Mouse (Mus musculus) kidney, embryonic 14.5 days (tissue): Measurements from ENCODE around the gene Kcnt2. TPM values are rescaled to one million over a fixed set of nuclear protein-coding genes. Genes with fewer than 3 reads are reported as not detected.

Experiments used
- ATAC-seq: fragments of 200-750 bp; cut with Nextera tagmentation; 2 replicates; pipeline ENCODE4 v1.8.0; 2017; ENCODE audit warnings: moderate number of reproducible peaks, mild to moderate bottlenecking, moderate TSS enrichment, moderate library complexity; ENCODE audit not compliant: low FRiP score, low TSS enrichment
- H3K27ac ChIP-seq: fragments of 300-500 bp; sonication (generic); 2 replicates; pipeline ENCODE4 v1.5.1; 2014; ENCODE audit warnings: low read depth, mild to moderate bottlenecking, low read length, moderate library complexity, mixed read lengths
- H3K27me3 ChIP-seq: fragments of 300-500 bp; sonication (generic); 2 replicates; pipeline ENCODE4 v1.6.1; 2014; ENCODE audit warnings: mild to moderate bottlenecking, low read length; ENCODE audit not compliant: control insufficient read depth, insufficient read depth
- H3K36me3 ChIP-seq: fragments of 300-500 bp; sonication (generic); 2 replicates; pipeline ENCODE4 v1.6.1; 2014; ENCODE audit warnings: low read length, mixed read lengths; ENCODE audit not compliant: control insufficient read depth, insufficient read depth
- H3K4me1 ChIP-seq: fragments of 300-500 bp; sonication (generic); 2 replicates; pipeline ENCODE4 v1.6.1; 2014; ENCODE audit warnings: low read length, mixed read lengths; ENCODE audit not compliant: control insufficient read depth, insufficient read depth
- H3K4me2 ChIP-seq: fragments of 300-500 bp; sonication (generic); replicated peaks from 2 replicates; pipeline ENCODE4 v1.6.1; 2014; ENCODE audit warnings: low read depth, mild to moderate bottlenecking, low read length
- H3K4me3 ChIP-seq: fragments of 300-500 bp; sonication (generic); 2 replicates; pipeline ENCODE4 v1.5.1; 2014; ENCODE audit warnings: mild to moderate bottlenecking, low read length
- H3K9ac ChIP-seq: fragments of 300-500 bp; sonication (generic); 2 replicates; pipeline ENCODE4 v1.6.1; 2014; ENCODE audit warnings: low read depth, mild to moderate bottlenecking, low read length, moderate library complexity
- H3K9me3 ChIP-seq: fragments of 300-500 bp; sonication (generic); 2 replicates; pipeline ENCODE4 v1.6.1; 2016; ENCODE audit warnings: low read length; ENCODE audit not compliant: control insufficient read depth
- WGBS: fragments of 180-500 bp; shearing (Covaris S2); extraction: QIAGEN DNeasy Blood & Tissue Kit; methylation state at CpG from one replicate; pipeline ENCODE4 v1.1.7; 2014; 5-methylcytosine and 5-hydroxymethylcytosine counted together
- polyA plus RNA-seq: library from polyadenylated mRNA; unstranded; fragments of >200 nt; fragmentation: Nextera tagmentation; extraction: Ambion mirVana; gene quantifications from 2 replicates; pipeline ENCODE4 v1.2.1, GENCODE M21; 2014

The Kcnt2 gene
- polyA plus RNA-seq, 1 experiment from 2014 or later: 4.8 TPM

DNA sequence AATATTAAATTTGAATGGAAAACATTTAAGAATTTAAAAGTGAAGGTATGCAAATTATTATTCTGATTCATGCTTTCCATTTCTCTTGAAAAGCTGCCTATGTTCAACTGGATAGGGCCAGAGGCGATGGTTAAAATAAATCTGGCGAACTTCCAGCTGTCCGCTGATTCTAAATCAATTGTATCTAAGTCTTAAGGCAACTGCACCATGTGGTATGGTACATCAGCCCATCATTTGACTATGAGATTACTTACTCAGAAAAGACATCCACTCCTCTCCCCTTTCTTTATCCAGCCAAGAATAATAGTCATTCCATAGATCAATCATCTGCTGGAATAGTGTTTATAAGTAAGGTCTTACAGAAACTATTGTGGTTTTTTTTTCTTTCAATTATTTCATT is 205.5 kb downstream of the Kcnt2 start:
- H3K4me3 ChIP-seq: no peak overlapping the region

DNA sequence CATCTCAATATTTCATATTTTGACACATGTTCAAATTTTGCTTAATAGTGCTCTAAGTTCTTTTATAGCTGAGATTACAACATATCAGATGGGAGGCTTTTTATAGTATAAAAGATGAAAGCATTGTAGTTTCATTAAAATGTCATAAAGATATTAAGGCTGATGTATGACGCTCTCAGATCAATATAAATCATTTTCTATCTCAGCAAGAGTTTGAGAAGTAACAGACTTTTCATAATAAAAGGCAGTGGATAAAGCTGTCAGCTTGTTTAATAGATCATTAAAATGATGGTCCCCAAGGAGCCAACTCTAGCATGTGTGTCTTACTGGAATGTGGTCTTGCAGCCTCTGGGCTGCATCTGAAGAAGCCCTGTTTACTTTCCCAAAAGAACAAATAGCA is 206.0 kb downstream of the Kcnt2 start:
- no peaks in the 10 kb centered on the region for H3K36me3 ChIP-seq
- ATAC-seq: peak; percentile 88
- no peak overlapping the region for H3K4me3 ChIP-seq
- H3K4me1 ChIP-seq: no peaks in the 10 kb centered on the region
- no peaks in the 10 kb centered on the region for H3K9me3 ChIP-seq
- H3K9ac ChIP-seq: no peak overlapping the region
- 51% methylated on average over 1 of the region's 1 CpGs for whole genome bisulfite sequencing
- no peak overlapping the region for H3K4me2 ChIP-seq
- H3K27ac ChIP-seq: no peak overlapping the region
- H3K27me3 ChIP-seq: no peaks in the 10 kb centered on the region

More for the DNA sequence above, 205.5 kb downstream of the Kcnt2 start:
- no peak overlapping the region for H3K9ac ChIP-seq
- H3K4me2 ChIP-seq: no peak overlapping the region
- H3K27ac ChIP-seq: no peak overlapping the region
- no peaks in the 10 kb centered on the region for H3K27me3 ChIP-seq
- peak; percentile 71 for ATAC-seq
- no peaks in the 10 kb centered on the region for H3K9me3 ChIP-seq
- no peaks in the 10 kb centered on the region for H3K36me3 ChIP-seq
- 55% methylated on average over 3 of the region's 3 CpGs for WGBS
- H3K4me1 ChIP-seq: no peaks in the 10 kb centered on the region

DNA sequence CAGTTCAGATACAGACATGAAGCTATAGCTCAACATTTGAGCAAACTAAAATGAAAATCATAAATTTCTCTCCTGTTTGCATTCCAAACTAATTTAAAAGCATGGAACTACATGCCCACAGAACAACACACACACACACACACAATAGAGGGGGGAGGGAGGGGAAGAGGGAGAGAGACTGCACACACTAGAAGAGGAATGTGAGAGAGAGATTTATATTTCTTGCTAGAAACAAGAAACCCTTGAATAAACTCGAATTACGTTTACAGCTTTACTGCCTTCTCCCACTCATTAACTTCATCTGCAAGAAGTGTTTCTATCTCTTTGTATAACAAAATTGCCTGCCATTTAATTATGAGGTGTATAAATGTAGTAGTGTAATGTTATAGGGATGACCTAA is 209.9 kb downstream of the Kcnt2 start:
- peak; percentile 70; the same call in 1 of the 2 replicates for ATAC-seq
- H3K27ac ChIP-seq: no peak overlapping the region
- H3K4me1 ChIP-seq: no peaks in the 10 kb centered on the region
- no peak overlapping the region for H3K9ac ChIP-seq
- H3K4me2 ChIP-seq: no peak overlapping the region
- no peaks in the 10 kb centered on the region for H3K36me3 ChIP-seq
- no peaks in the 10 kb centered on the region for H3K27me3 ChIP-seq
- whole genome bisulfite sequencing: 28% methylated on average over 2 of the region's 2 CpGs
- no peak overlapping the region for H3K4me3 ChIP-seq
- H3K9me3 ChIP-seq: no peaks in the 10 kb centered on the region

DNA sequence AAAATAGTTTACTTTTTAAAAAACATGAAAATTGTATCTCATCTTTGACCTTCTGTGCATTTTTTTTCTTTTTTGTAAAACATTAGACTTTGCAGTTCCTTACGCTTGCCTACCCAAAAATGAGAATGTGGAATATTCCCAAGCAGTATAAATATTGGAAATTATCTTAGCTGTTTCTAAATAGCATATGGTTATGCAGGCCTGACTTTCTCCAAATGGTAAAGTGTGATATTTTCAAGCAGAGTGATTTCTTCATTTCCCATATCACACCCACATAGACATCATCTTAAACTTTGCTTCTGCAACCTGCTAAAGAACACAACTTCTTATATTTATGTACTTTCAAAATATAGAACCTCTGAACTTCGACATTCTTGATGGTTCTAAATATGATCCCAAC is 210.9 kb downstream of the Kcnt2 start:
- Histone ChIP-seq H3K27ac (no peak overlapping the region), H3K4me3 (no peak overlapping the region), H3K4me1 (no peaks in the 10 kb centered on the region), H3K9me3 (no peaks in the 10 kb centered on the region), H3K27me3 (no peaks in the 10 kb centered on the region), H3K4me2 (no peak overlapping the region), H3K36me3 (no peaks in the 10 kb centered on the region), H3K9ac (no peak overlapping the region)
- WGBS: 89% methylated on average over 2 of the region's 2 CpGs
- ATAC-seq: no peak

DNA sequence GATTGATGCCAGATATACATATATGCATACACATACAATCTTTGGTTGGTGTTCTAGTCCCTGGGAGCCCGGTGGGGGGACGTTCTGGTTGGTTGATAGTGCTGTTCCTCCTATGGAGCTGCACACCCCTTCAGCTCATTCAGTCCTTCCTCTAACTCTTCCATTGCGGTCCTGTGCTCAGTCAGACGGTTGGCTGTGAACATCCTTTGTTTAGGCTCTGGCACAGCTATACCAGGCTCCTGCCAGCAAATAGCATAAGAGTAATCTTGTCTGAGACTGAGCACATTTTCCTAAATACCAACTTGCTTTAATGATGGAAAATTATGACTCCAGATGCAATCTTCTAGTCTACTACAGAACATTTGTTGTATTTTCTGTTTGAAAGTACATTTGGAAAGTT is 222.4 kb downstream of the Kcnt2 start:
- Histone ChIP-seq H3K36me3 (no peaks in the 10 kb centered on the region), H3K27ac (no peak overlapping the region), H3K4me3 (no peak overlapping the region), H3K4me2 (no peak overlapping the region), H3K27me3 (no peaks in the 10 kb centered on the region), H3K9ac (no peak overlapping the region), H3K9me3 (no peaks in the 10 kb centered on the region), H3K4me1 (no peaks in the 10 kb centered on the region)
- 86% methylated on average over 4 of the region's 4 CpGs for WGBS
- ATAC-seq: no peak

DNA sequence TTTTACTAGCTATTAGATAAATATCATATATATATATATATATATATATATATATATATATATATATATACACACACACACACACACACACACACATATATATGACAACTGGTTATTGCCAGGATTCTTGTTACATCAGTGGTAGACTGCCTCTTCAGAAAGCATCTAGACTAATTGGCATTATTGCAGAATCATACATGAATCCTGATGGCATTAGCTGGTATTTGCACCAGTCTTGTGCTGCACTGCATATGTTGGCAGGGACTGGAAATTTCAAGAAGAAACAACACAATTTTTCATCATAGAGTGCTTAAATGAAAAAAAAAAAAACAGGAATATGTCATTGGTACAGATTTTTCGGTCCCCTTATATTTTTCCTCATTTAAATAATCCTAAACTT is 223.6 kb downstream of the Kcnt2 start:
- H3K4me2 ChIP-seq: no peak overlapping the region
- no peak for ATAC-seq
- H3K27ac ChIP-seq: no peak overlapping the region
- 85% methylated on average over 1 of the region's 1 CpGs for WGBS
- no peak overlapping the region for H3K4me3 ChIP-seq
- no peaks in the 10 kb centered on the region for H3K9me3 ChIP-seq
- no peak overlapping the region for H3K9ac ChIP-seq
- no peaks in the 10 kb centered on the region for H3K4me1 ChIP-seq
- no peaks in the 10 kb centered on the region for H3K27me3 ChIP-seq
- no peaks in the 10 kb centered on the region for H3K36me3 ChIP-seq

DNA sequence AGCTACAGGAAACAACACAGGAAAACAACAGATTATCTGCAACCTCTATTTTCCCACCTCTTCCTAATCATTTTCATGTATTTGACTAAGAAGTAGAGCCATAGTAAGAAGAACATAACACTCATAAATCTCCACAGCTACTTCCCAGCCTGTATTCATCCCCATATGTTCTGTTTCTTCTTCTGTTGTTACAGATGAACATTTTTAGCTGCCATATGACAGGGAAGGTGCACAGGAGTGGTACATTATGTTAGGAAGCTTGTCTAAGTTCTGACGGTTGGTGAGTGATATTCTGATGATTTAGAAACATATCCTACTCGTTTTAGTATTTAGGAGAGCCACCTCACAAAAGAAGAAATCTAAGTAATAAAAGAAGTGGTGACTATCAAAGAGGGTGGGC is 231.0 kb downstream of the Kcnt2 start:
- no peak overlapping the region for H3K4me3 ChIP-seq
- no peak overlapping the region for H3K27ac ChIP-seq
- H3K4me1 ChIP-seq: no peaks in the 10 kb centered on the region
- 59% methylated on average over 2 of the region's 2 CpGs for WGBS
- H3K9ac ChIP-seq: no peak overlapping the region
- ATAC-seq: no peak
- no peaks in the 10 kb centered on the region for H3K36me3 ChIP-seq
- no peaks in the 10 kb centered on the region for H3K27me3 ChIP-seq
- H3K4me2 ChIP-seq: no peak overlapping the region
- no peaks in the 10 kb centered on the region for H3K9me3 ChIP-seq

DNA sequence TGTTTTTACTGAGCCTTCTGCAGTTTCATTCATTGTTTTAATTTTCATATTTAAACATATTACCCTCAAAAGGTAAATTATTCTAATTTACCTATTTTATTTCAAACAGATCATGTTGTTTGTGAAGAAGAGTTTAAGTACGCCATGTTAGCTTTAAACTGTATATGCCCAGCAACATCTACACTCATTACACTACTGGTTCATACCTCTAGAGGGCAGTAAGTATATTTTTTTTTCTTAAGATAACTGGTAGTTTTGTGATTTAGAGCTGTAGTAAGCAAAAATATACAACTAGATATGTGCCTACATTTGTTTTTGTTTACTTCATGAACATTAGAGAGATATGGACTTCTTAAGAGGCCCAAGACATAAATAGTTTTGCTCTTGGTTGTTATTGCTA is 238.1 kb downstream of the Kcnt2 start:
- H3K9ac ChIP-seq: no peak overlapping the region
- no peaks in the 10 kb centered on the region for H3K27me3 ChIP-seq
- WGBS: 94% methylated on average over 1 of the region's 1 CpGs
- no peak overlapping the region for H3K4me3 ChIP-seq
- H3K27ac ChIP-seq: no peak overlapping the region
- no peaks in the 10 kb centered on the region for H3K9me3 ChIP-seq
- H3K4me1 ChIP-seq: no peaks in the 10 kb centered on the region
- H3K36me3 ChIP-seq: no peaks in the 10 kb centered on the region
- no peak overlapping the region for H3K4me2 ChIP-seq
- no peak for ATAC-seq

DNA sequence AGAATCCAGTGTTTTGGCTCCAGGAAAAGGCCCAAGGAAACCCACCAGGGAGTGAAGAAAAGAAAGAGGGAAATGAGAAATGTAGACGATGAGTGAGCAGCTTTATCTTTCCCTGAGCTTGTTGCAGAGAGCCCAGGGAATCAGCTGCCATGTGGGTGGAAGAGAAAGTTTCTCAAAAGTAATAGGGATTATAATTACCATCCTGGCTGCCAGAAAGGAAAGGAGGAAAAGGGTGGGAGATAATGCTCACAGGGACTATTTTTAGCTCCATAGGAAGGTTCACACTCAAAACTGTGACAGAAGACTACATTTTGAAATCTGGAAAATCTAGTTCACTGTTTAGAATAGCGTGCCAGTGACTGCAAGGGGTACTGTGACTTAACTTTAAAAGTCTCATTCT is 243.9 kb downstream of the Kcnt2 start:
- H3K4me2 ChIP-seq: no peak overlapping the region
- ATAC-seq: no peak
- no peaks in the 10 kb centered on the region for H3K9me3 ChIP-seq
- H3K27ac ChIP-seq: no peak overlapping the region
- H3K4me1 ChIP-seq: no peaks in the 10 kb centered on the region
- H3K27me3 ChIP-seq: no peaks in the 10 kb centered on the region
- no peaks in the 10 kb centered on the region for H3K36me3 ChIP-seq
- H3K9ac ChIP-seq: no peak overlapping the region
- no peak overlapping the region for H3K4me3 ChIP-seq
- WGBS: 81% methylated on average over 2 of the region's 2 CpGs

DNA sequence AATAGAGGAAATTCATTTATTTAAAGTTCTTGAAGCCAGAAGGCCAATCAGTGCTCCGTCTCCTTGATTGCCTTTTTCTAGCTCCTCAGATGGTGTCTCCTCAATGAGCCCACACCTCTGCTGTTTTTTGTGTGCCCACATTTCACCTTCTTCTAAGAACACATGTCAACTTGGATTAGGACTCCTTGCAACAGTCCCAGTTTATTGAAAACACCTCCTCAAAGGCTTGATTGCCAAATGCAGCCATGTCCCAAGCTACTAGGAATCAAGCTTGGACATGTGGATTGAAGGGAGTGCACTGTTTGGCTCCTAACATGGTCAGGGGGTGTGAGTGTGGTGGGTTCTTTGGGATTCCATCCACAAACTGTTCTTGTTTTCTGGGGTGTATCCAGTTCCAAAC is 245.4 kb downstream of the Kcnt2 start:
- 85% methylated on average over 1 of the region's 1 CpGs for WGBS
- no peak overlapping the region for H3K9ac ChIP-seq
- H3K4me1 ChIP-seq: no peaks in the 10 kb centered on the region
- H3K4me3 ChIP-seq: no peak overlapping the region
- H3K36me3 ChIP-seq: no peaks in the 10 kb centered on the region
- no peak overlapping the region for H3K27ac ChIP-seq
- ATAC-seq: no peak
- no peaks in the 10 kb centered on the region for H3K27me3 ChIP-seq
- H3K4me2 ChIP-seq: no peak overlapping the region
- H3K9me3 ChIP-seq: no peaks in the 10 kb centered on the region
